29 mouse cellular contexts compared by ENCODE assay signal in genomic region chr14:20782860-20783259, GRCm38 (mm10). TPM values are rescaled to one million over a fixed set of nuclear protein-coding genes. Genes with fewer than 3 reads are reported as not detected.
DNase-seq lines count a peak whose midpoint lies in the region; ATAC-seq and TF ChIP-seq lines count a peak whose summit lies in the region.
"Had no signal": no experiment of that assay in that cellular context is flagged by ENCODE, and none has a peak within 500 bp of the region (broad histone marks: within the 10 kb centered on the region; RNA-seq: fewer than 3 reads in every experiment).

No protein-coding gene starts in this region.

- 0 out of 2 replicates have a peak overlapping the region, but pooled peaks have one; percentile 15 for H3K27ac ChIP-seq in heart, embryonic 13.5 days (replicated peaks)
- H3K27ac ChIP-seq: embryonic facial prominence, embryonic 12.5 days; hindbrain, embryonic 10.5 days; hindbrain, embryonic 15.5 days; kidney, embryonic 15.5 days; liver, embryonic 14.5 days; lung, embryonic 15.5 days; midbrain, embryonic 13.5 days had no signal

- peaks cover 95% of the 10 kb centered on the region for H3K36me3 ChIP-seq in heart, embryonic 13.5 days

- DNase-seq in heart, adult 11 months: no peak
- peak; percentile 43 to 51 for DNase-seq in lung, adult 18-20 months
- no peak for DNase-seq in lung, adult 2 months
- no peak for DNase-seq in thymus, postnatal 25 days
- no peak for DNase-seq in embryo, embryonic 11 days
- DNase-seq: adrenal gland, postnatal 25 days; cerebellum, adult 8-10 months; cerebellum, postnatal 36 days; gastrocnemius, postnatal 10 days; kidney, adult 11 months; kidney, postnatal 36 days; layer of hippocampus, postnatal 36 days; liver; lung, postnatal 4 days; retina, postnatal 1 day; spleen, adult 18-20 months; thymus, adult 18-20 months; thymus, postnatal 36 days had no signal

- TF ChIP-seq POLR2A in lung, adult 2 months (IDR thresholded peaks at IDR 0.05; ENCODE audit: borderline replicate concordance, extremely low read depth, low read depth, low read length): no peak

- H3K4me3 ChIP-seq in heart, embryonic 13.5 days: no peak overlapping the region
- no peak overlapping the region for H3K4me3 ChIP-seq in lung, adult 2 months (replicated peaks; ENCODE audit: extremely low read depth, low read depth, low read length)
- H3K4me3 ChIP-seq: embryonic facial prominence, embryonic 12.5 days; hindbrain, embryonic 10.5 days; hindbrain, embryonic 15.5 days; kidney, embryonic 15.5 days; lung, embryonic 15.5 days; midbrain, embryonic 13.5 days had no signal

- no peak for TF ChIP-seq CTCF in lung, adult 2 months (IDR thresholded peaks at IDR 0.05; ENCODE audit: insufficient read depth, low read length)

- no peaks in the 10 kb centered on the region for H3K27me3 ChIP-seq in heart, embryonic 13.5 days (replicated peaks)
- H3K27me3 ChIP-seq: embryonic facial prominence, embryonic 12.5 days; hindbrain, embryonic 15.5 days; kidney, embryonic 15.5 days; lung, embryonic 15.5 days; midbrain, embryonic 13.5 days had no signal

- H3K9ac ChIP-seq in heart, embryonic 13.5 days: no peak overlapping the region
- H3K9ac ChIP-seq: embryonic facial prominence, embryonic 12.5 days; hindbrain, embryonic 15.5 days; kidney, embryonic 15.5 days; liver, embryonic 14.5 days; lung, embryonic 15.5 days; midbrain, embryonic 13.5 days had no signal

- ATAC-seq in heart, embryonic 13.5 days (ENCODE audit: extremely low read depth, insufficient number of reproducible peaks, low FRiP score, low TSS enrichment): no peak
- ATAC-seq in megakaryocyte, adult 5-6 weeks (ENCODE audit: poor library complexity, severe bottlenecking): peak; percentile 14
- ATAC-seq: forebrain, embryonic 14.5 days; inflammation-experienced regulatory T-cells, adult 6 months; midbrain, embryonic 13.5 days had no signal

- 62% methylated on average over 7 of the region's 7 CpGs for WGBS in heart, embryonic 13.5 days
- 82% methylated on average over 7 of the region's 7 CpGs for WGBS in lung, adult 2 months

- H3K4me1 ChIP-seq in heart, embryonic 13.5 days: peaks cover 58% of the 10 kb centered on the region
- peaks cover 19% of the 10 kb centered on the region for H3K4me1 ChIP-seq in lung, adult 2 months (ENCODE audit: control insufficient read depth, insufficient read depth, low read length)

- H3K9me3 ChIP-seq in heart, embryonic 13.5 days: no peaks in the 10 kb centered on the region
- H3K9me3 ChIP-seq: embryonic facial prominence, embryonic 12.5 days; hindbrain, embryonic 10.5 days; hindbrain, embryonic 15.5 days; kidney, embryonic 15.5 days; lung, embryonic 15.5 days; midbrain, embryonic 13.5 days had no signal

- no peak overlapping the region for H3K4me2 ChIP-seq in heart, embryonic 13.5 days
- H3K4me2 ChIP-seq: embryonic facial prominence, embryonic 12.5 days; hindbrain, embryonic 15.5 days; kidney, embryonic 15.5 days; lung, embryonic 15.5 days; midbrain, embryonic 13.5 days had no signal

RNA-seq across cellular contexts. Expression of gene Camk2g, which starts 11.0 kb away (rescaled TPM):
- polyA plus RNA-seq in heart, embryonic 13.5 days (2015; fragmentation: Nextera tagmentation; extraction: Ambion mirVana): 55.0 and 60.2 TPM in 2 replicates
- polyA plus RNA-seq in lung, adult 2 months (2012; rRNA removed): 30.1 and 30.9 TPM in 2 replicates
- 24.0 and 24.3 TPM in 2 replicates for total RNA-seq in megakaryocyte, adult 5-6 weeks (2015)
- total RNA-seq in megakaryocyte, adult 5-6 weeks (2017): 50.1 and 61.1 TPM in 2 replicates

RNA-seq across cellular contexts. Expression of gene Ndst2, which starts 48.5 kb away (rescaled TPM):
- 13.8 and 14.9 TPM in 2 replicates for polyA plus RNA-seq in heart, embryonic 13.5 days (2015; fragmentation: Nextera tagmentation; extraction: Ambion mirVana)
- polyA plus RNA-seq in lung, adult 2 months (2012; rRNA removed): 36.9 and 44.0 TPM in 2 replicates
- 55.7 and 60.3 TPM in 2 replicates for total RNA-seq in megakaryocyte, adult 5-6 weeks (2015)
- 14.0 and 19.5 TPM in 2 replicates for total RNA-seq in megakaryocyte, adult 5-6 weeks (2017)

RNA-seq across cellular contexts. Expression of gene Plau, which starts 53.6 kb away (rescaled TPM):
- polyA plus RNA-seq in heart, embryonic 13.5 days (2015; fragmentation: Nextera tagmentation; extraction: Ambion mirVana): 1.4 and 2.3 TPM in 2 replicates
- polyA plus RNA-seq in lung, adult 2 months (2012; rRNA removed): 2.2 and 6.1 TPM in 2 replicates
- total RNA-seq in megakaryocyte, adult 5-6 weeks (2015): 7.0 and 9.5 TPM in 2 replicates
- total RNA-seq in megakaryocyte, adult 5-6 weeks (2017): 16.8 and 17.1 TPM in 2 replicates

Comparison
In these comparisons a context has a peak if more than half of its experiments do, and no peak if none do; other contexts are left out.
1. DNase-seq: peak in lung, adult 18-20 months (2 of 2); none in heart, adult 11 months (single experiment), lung, adult 2 months (single experiment), thymus, postnatal 25 days (single experiment) and embryo, embryonic 11 days (single experiment).